In the genomic region with DNA sequence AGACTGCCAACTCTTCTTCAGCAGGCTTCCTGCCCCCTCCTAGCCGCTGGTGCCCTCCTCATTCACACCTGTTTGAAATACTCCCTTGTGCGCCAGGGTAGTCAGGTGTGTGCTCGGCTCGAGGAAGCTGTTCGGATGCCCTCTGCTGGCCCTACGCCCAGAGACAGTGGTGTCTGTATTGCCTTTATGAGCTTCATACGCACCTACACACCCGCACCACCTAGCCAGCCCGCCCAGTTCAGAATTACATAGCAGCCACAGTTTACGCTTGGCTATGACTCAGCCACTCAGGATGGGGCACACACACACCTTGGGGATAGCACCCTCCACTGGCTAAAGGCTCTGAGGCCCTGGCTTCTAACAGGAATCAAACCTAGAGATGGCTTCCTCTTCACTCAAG, we compare ENCODE assay signal across 9 mouse cellular contexts. TPM values are rescaled to one million over a fixed set of nuclear protein-coding genes. Genes with fewer than 3 reads are reported as not detected.
DNase-seq lines count a peak whose midpoint lies in the region; ATAC-seq and TF ChIP-seq lines count a peak whose summit lies in the region.
"Had no signal": no experiment of that assay in that cellular context is flagged by ENCODE, and none has a peak within 500 bp of the region (broad histone marks: within the 10 kb centered on the region; RNA-seq: fewer than 3 reads in every experiment).

No protein-coding gene starts in this region.

- H3K9ac ChIP-seq in hindbrain, postnatal 0 days (replicated peaks; ENCODE audit: low read length): no peak overlapping the region
- no peak overlapping the region for H3K9ac ChIP-seq in hindbrain, embryonic 14.5 days
- no peak overlapping the region for H3K9ac ChIP-seq in neural tube, embryonic 15.5 days (replicated peaks)

- no peak for ATAC-seq in hindbrain, postnatal 0 days
- no peak for ATAC-seq in hindbrain, embryonic 14.5 days (ENCODE audit: low FRiP score)
- no peak for ATAC-seq in neural tube, embryonic 15.5 days (ENCODE audit: low FRiP score)

- no peak for TF ChIP-seq CTCF in hindbrain, postnatal 0 days (IDR thresholded peaks at IDR 0.05; ENCODE audit: low read depth)

- H3K4me2 ChIP-seq in hindbrain, postnatal 0 days (ENCODE audit: low read depth, low read length): no peak overlapping the region
- no peak overlapping the region for H3K4me2 ChIP-seq in hindbrain, embryonic 14.5 days (replicated peaks)
- H3K4me2 ChIP-seq in neural tube, embryonic 15.5 days: no peak overlapping the region

- H3K4me1 ChIP-seq in hindbrain, postnatal 0 days (ENCODE audit: insufficient read depth, low read length): no peaks in the 10 kb centered on the region
- H3K4me1 ChIP-seq in hindbrain, embryonic 14.5 days (replicated peaks; ENCODE audit: control insufficient read depth, insufficient read depth, low read length): no peaks in the 10 kb centered on the region
- no peaks in the 10 kb centered on the region for H3K4me1 ChIP-seq in neural tube, embryonic 15.5 days

- no peaks in the 10 kb centered on the region for H3K9me3 ChIP-seq in hindbrain, postnatal 0 days (ENCODE audit: low read length)
- H3K9me3 ChIP-seq in hindbrain, embryonic 14.5 days (ENCODE audit: control insufficient read depth, low read length): no peaks in the 10 kb centered on the region
- H3K9me3 ChIP-seq in neural tube, embryonic 15.5 days (replicated peaks): no peaks in the 10 kb centered on the region

- H3K27ac ChIP-seq in hindbrain, postnatal 0 days: no peak overlapping the region
- H3K27ac ChIP-seq in hindbrain, embryonic 14.5 days: no peak overlapping the region
- H3K27ac ChIP-seq in neural tube, embryonic 15.5 days (replicated peaks): no peak overlapping the region
- H3K27ac ChIP-seq: macrophage had no signal

- H3K4me3 ChIP-seq in hindbrain, postnatal 0 days (ENCODE audit: low read length): no peak overlapping the region
- H3K4me3 ChIP-seq in hindbrain, embryonic 14.5 days (replicated peaks; ENCODE audit: low read length): no peak overlapping the region
- H3K4me3 ChIP-seq in neural tube, embryonic 15.5 days (replicated peaks): no peak overlapping the region

- WGBS in hindbrain, postnatal 0 days: 49% methylated on average over 10 of the region's 10 CpGs
- WGBS in hindbrain, embryonic 14.5 days: 54% methylated on average over 10 of the region's 10 CpGs
- WGBS in neural tube, embryonic 15.5 days: 39% methylated on average over 10 of the region's 10 CpGs

- peak; percentile 38 for DNase-seq in hindbrain, postnatal 0 days (ENCODE audit: low spot score)
- DNase-seq in hindbrain, embryonic 14.5 days (ENCODE audit: low spot score): no peak
- peak; percentile 35 for DNase-seq in ZHBTc4 (ENCODE audit: low read depth, low spot score)
- DNase-seq in kidney, adult 9 months: peak; percentile 68
- DNase-seq in lung, postnatal 25 days (ENCODE audit: low spot score): peak; percentile 54
- peak; percentile 67 to 72 for DNase-seq in thymus, postnatal 36 days
- DNase-seq in layer of hippocampus, adult 18-20 months (ENCODE audit: low spot score in 2 of 2): no peak

- H3K27me3 ChIP-seq in hindbrain, postnatal 0 days (ENCODE audit: insufficient read depth, low read length): no peaks in the 10 kb centered on the region
- H3K27me3 ChIP-seq in hindbrain, embryonic 14.5 days (ENCODE audit: control insufficient read depth, insufficient read depth, low read length): no peaks in the 10 kb centered on the region
- no peaks in the 10 kb centered on the region for H3K27me3 ChIP-seq in neural tube, embryonic 15.5 days (replicated peaks)

- no peaks in the 10 kb centered on the region for H3K36me3 ChIP-seq in hindbrain, postnatal 0 days (ENCODE audit: insufficient read depth, low read length)
- no peaks in the 10 kb centered on the region for H3K36me3 ChIP-seq in hindbrain, embryonic 14.5 days (replicated peaks; ENCODE audit: control insufficient read depth, insufficient read depth)
- H3K36me3 ChIP-seq in neural tube, embryonic 15.5 days: peaks cover 10% of the 10 kb centered on the region

RNA-seq across cellular contexts. Expression of gene Sars, which starts 13.9 kb away (rescaled TPM):
- 122 and 137 TPM in 2 replicates for total RNA-seq in hindbrain, postnatal 0 days (2014; rRNA removed)
- 214 and 223 TPM in 2 replicates for polyA plus RNA-seq in hindbrain, postnatal 0 days (2015; fragmentation: Nextera tagmentation; extraction: Ambion mirVana)
- polyA plus RNA-seq in hindbrain, embryonic 14.5 days (2014; fragmentation: Nextera tagmentation; extraction: Ambion mirVana): 207 and 222 TPM in 2 replicates
- 206 and 219 TPM in 2 replicates for polyA plus RNA-seq in neural tube, embryonic 15.5 days (2015; fragmentation: Nextera tagmentation; extraction: Ambion mirVana)
- total RNA-seq in layer of hippocampus, adult 18-20 months (2021): 100 to 1,000 TPM; 205 to 221 TPM

RNA-seq across cellular contexts. Expression of gene Celsr2, which starts 43.5 kb away (rescaled TPM):
- 94.8 and 95.3 TPM in 2 replicates for total RNA-seq in hindbrain, postnatal 0 days (2014; rRNA removed)
- polyA plus RNA-seq in hindbrain, postnatal 0 days (2015; fragmentation: Nextera tagmentation; extraction: Ambion mirVana): 28.1 and 30.6 TPM in 2 replicates
- polyA plus RNA-seq in hindbrain, embryonic 14.5 days (2014; fragmentation: Nextera tagmentation; extraction: Ambion mirVana): 39.4 and 49.7 TPM in 2 replicates
- 34.4 and 35.0 TPM in 2 replicates for polyA plus RNA-seq in neural tube, embryonic 15.5 days (2015; fragmentation: Nextera tagmentation; extraction: Ambion mirVana)
- 100 to 1,000 TPM; 172 to 173 TPM for total RNA-seq in layer of hippocampus, adult 18-20 months (2021)
- polyA plus RNA-seq: macrophage had no signal

Comparison
In these comparisons a context has a peak if more than half of its experiments do, and no peak if none do; other contexts are left out.
1. DNase-seq: peak in hindbrain, postnatal 0 days (single experiment), ZHBTc4 (single experiment), kidney, adult 9 months (single experiment), lung, postnatal 25 days (single experiment) and thymus, postnatal 36 days (2 of 2); none in hindbrain, embryonic 14.5 days (single experiment) and layer of hippocampus, adult 18-20 months (0 of 2).